Mouse (Mus musculus): Measurements from ENCODE around the gene Arl6ip5.

Arl6ip5 gene

DNA sequence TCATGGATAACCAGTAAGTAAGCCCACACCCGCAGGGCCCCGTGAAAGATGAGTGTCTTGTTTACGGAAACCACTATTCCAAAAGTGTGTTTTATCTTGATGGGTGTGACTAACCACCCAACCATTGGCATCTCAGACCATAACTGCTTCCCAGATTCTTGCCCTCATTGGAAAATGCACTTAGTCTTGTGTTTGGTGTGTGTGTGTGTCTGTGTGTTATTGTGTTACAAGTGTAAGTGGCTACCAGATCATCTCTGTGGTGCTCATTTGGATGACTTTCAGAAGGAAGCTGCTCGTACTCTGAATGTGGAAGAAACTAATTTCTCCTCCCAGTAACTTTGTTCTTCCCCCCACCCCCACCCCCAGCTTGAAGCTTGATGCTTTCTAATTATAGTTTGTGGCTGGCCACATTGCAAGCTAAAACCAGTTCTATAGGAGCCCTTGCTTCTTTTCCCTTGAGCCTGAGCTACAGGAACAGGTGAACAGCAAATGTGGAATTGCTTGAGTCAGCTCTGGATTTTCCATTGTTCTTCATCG lies 12.5 kb downstream of the Arl6ip5 start:
- in situ Hi-C loops (cut with MboI, MseI) = no loop called here

DNA sequence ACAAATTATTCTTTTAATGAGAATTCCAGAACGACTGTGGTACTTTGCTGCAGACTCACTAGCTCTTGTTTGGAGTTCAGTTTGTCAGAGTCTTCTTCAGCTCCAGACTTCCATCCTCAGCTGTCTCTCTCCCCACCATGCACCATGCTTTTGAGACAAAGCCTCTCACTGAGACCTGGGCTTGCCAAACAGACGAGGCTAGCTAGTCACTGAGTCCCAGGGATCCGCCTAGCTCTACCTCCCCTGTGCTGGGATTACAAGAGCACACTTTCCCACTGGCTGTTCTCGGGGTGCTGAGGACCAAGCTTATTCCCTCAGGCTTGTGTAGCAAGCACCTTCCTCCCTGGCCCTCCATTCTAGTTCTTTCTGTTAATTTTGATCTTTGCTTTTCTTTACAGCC lies 13.1 kb downstream of the Arl6ip5 start:
- in situ Hi-C loops (cut with MboI, MseI) = no loop called here

DNA sequence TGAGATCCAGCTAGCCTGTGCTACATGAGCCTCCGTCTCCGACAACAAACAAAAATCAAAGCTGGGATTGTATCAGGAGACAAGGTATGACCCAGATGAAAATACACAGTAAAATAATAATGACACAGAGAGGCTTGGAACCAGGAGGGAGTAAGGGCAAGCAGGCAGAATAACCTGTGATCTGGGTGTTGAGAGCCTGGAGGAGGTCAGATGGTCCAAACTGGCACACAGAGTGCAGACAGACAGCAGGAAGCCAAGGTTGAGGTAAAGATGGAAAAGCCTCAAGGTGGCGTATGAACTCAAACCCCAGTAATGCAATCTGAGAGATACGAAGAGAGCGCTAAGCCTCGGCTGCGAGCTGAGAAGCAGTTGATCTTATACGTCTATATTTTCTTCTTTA lies 14.0 kb downstream of the Arl6ip5 start:
- in situ Hi-C loops (cut with MboI, MseI) = no loop called here

DNA sequence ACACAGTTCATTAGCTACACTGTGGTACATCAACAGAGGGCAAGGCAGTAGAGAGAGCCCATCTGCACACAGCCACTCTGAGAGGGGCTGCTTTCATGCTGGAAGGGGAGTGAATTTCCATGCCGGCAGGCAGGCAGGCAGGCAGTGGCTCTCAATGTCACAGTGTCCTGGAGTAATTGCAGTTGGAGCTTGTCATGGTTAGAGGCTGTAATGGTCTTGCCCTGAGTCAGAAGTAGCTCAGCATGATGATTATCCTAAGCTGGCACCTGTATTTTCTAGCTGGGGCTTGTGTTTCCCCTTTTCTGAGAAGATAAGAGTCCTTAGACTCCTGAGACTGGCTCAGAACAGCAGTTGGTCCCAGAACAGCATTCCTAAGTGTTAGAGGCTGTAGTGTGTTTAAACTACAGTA lies 15.6 kb downstream of the Arl6ip5 start:
- in situ Hi-C loops (cut with MboI, MseI) = no loop called here

DNA sequence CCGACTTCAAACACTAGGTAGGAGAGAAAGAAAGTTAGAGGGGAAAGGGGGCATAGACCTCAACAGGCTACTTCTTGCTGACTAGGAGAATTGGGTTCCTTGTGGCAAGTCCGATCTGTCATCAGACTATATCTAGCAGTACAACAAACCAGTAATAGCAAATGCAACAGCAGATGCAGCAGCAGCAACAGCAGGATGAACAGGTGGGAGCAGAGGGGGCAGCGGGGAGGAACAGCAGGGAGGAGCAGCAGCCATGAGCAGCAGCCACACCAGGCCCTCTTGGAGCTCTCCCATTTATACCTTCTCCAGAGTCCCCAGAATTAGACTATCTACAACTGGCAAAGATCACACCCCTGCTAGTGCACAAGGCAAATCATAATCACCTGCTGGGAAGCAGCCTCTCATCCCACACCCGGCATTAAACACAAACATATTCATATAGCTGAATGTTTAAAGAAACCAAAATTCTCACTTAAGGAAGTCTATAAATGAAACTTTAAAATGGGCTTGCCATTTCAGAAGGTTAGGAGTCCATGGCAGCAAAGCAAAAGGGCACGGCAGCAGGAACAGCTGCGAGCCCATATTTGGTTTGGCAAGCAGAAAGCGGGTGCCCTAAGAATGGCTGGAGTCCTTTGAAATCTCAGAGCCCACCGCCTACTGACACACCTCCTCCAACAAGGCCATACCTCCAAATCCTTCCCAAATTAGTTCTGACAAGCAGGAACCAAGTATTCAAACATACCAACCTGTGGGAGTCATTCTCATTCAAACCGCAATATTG lies 16.8 kb downstream of the Arl6ip5 start:
- in situ Hi-C loops (cut with MboI, MseI) = no loop called here

DNA sequence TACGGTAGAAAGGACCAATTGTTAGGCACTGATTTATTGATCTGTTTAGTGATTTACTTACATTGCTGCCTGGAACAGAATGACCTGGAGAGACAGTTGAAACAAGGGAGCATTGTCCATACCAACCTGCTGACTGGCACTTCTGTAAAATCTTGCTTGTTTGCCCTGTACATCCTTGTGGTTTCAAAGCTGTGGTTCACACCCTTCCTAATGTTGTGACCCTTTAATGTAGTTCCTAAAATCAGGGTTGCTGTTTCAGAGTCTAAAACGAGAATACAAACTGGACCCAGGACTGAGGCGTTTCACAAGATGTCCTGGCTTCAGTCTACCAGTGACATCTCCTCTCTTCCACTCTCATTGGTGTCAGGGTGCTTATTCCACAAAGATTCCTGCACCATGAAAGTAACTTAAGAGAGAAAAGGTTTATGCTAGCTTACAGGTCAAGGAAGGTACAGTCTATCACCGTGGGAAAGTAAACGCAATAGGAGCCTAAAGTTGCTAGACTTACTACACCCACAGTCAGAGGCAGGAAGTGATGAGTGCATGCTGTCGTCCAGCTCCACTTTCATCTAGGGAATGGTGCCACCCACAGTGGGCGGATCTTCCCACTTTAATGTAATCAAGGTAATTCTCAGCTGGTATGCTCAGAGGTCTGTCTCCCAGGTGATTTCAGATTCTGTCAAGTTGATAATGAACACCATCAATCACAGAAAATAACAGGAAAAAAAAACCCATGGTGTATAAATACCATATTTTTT lies 24.6 kb downstream of the Arl6ip5 start:
- in situ Hi-C loops (cut with MboI, MseI) = no loop called here

DNA sequence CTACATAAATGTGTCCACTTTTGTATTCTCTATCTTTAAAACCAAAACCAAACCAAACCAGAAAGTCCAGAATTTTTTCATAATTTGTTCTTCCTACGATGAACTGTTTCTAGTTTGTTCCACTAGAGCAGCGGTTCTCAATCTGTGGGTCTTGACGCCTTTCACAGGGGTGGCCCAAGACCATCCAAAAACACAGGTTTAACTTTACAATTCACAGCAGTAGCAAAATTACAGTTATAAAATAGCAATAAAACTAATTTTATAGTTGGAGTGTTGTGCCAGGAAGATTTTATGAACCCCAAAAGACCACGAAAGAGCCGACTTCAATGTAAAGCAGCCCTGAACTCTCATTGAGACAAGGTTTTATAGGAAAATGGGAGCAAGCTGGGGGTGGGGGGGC lies 25.6 kb downstream of the Arl6ip5 start:
- in situ Hi-C loops (cut with MboI, MseI) = no loop called here

DNA sequence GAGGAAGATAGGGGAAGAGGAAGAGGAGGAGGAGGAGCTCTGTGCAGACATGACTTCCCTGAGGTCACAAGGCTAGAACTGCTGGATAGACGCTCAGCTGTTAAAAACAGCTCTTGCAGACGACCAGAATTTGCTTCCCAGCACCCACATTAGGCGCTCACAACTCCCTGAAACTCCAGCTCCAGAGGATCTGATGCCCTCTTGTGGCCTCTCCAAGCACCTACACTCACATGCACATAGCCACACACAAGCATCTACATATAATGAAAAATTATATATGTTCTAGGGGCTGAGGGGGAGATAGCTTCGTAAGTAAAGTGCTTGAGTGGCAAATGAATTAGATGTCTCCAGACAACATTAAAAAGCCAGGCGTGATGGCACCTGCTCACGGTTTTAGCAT lies 28.9 kb downstream of the Arl6ip5 start:
- in situ Hi-C loops (cut with MboI, MseI) = no loop called here

DNA sequence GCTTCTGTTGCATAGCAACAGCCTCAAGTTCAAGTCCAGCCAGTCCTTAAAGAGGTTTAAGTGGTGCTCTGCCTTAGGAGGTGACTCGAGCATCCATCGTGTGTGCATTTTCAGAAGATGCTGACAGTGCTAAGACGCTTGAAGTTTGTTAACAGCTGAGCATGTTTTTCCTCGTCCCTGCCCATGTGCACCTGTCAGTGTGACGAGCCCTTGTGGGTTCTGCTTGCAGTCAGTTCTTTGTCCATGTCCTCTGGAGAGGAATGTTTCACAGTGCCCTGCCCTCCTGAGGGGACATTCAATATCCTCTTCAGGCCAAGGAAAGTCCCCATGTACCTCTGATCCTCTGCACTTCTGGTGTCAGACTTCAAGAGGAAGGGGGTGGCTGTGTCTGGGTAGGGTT lies 29.6 kb downstream of the Arl6ip5 start:
- in situ Hi-C loops (cut with MboI, MseI) = no loop called here

DNA sequence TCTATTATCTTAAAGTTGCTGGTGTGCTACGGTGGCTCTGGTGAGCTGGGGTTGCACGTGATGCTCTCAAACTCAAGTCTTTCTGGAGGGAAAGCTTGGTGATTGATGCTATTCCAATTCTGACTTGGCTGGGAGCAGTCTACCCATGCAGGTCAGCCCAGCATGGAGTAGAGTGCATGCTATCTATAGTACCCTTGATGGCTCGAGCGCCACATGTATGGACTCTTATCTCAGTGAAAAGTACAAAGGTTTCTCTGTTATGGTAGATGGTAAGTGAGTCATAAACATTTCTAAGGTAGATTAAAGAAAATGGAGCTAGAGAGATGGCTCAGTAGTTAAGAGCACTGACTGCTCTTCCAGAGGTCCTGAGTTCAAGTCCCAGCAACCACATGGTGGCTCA lies 32.0 kb downstream of the Arl6ip5 start:
- in situ Hi-C loops (cut with MboI, MseI) = no loop called here

DNA sequence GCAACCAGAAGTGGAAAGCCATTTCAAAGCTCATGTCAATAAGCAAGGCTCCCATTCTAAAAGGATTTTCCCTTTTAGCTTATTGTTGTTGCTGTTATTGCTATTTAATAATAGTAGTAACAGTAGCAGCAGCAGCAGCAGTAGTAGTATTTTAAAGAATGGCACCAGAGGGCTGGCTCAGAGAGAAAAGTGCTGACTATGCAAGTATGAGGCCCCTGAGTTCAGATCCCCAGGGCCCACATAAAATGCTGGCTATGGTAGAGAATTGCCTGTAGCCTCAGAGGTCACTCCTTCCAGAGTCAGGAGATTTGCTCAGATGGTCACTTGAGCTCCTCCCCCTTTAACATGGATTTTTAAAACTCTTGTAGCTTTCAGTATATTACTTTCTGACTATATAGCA lies 34.7 kb downstream of the Arl6ip5 start:
- in situ Hi-C loops (cut with MboI, MseI) = no loop called here

DNA sequence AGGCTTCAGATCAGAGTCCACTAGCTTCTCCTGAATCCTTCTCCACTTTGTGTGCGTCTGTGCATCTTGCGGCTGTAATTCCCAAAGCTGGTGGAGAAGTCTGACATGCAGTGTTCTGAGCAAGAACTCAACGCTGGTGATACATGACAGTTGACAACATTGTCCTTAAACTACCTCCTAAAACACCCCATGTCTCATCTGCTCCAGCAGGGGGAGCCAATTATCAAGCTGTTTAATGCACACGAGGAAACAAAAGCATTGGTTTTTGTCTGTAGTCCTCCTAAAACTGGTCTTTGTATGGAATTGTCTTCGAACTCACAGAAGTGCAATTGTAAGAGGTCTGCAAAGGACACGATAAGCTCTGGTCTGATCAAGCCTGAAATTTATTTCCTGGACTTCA lies 40.5 kb downstream of the Arl6ip5 start:
- in situ Hi-C loops (cut with MboI, MseI) = loop anchor here (10.0 to 25.0 kb wide), 3 partner anchors 264 to 761 kb away; no protein-coding TSS in a partner anchor

DNA sequence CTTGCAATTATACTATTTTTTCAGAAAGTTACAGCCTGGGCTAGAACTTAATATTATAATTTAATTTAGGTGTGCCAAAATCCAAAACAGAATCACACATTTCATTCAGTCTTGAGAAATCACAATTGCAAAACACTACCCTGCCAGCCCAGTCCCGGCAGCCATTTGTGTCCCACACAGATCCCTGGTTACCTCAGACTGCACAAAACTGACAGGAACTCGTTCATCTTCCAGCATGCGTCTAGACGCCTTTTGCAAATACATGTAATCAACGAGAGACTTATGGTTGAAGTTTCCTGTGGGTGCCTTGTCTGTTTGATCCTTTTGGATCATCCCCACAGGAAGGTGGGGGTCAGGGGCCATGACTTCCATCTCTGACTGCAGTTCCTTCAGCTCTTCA lies 41.6 kb downstream of the Arl6ip5 start:
- in situ Hi-C loops (cut with MboI, MseI) = loop anchor here (10.0 to 25.0 kb wide), 3 partner anchors 263 to 760 kb away; no protein-coding TSS in a partner anchor

DNA sequence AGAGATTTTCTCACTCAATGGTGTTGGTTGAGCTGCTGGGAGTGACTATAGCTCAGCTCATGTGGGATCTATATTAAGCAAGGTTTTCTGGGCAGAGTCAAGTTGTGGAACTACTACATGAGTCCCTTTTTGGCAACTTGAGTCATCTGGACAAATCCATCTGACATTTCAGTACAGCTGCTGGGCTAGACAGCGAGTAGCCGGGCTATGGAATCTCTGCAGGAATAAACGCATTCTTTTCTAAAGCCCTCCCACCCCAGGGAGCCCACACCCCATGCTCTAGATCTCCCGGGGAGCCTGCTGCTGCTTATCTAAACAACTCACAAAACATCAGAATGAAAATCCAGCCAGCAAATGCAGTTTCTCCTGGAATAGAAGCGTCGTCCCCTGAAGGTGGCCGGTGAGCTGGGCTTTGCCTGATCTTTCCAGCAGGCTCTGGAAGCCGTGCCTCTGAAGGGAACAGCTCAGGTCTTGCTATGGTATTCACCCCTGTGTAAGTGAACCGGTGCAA lies 42.3 kb downstream of the Arl6ip5 start, which contains the start of gene Lmod3:
Lmod3 (minus strand) TSS at position 49 of the 511 bp plus-strand sequence.
- in situ Hi-C loops (cut with MboI, MseI) = loop anchor here (10.0 to 25.0 kb wide), 3 partner anchors 262 to 760 kb away; no protein-coding TSS in a partner anchor

DNA sequence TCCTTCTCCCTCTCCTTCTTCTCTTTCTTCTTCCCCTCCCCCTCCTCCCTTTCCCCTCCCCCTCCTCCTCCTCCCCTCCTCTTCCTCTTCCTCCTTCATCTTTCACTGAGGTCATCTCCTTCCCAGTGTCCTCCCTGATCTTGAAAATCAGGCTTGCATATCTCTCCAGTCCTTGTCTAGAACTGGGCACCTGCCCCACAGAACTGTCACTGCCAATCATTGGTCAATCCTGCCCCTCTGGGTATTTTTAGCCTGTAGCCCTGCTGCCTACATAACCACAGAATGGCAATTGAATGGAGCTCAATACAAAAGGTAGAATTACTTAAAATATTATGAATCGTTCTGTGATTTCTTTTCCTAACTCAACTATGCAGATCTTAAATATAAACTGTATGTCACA lies 48.0 kb downstream of the Arl6ip5 start:
- in situ Hi-C loops (cut with MboI, MseI) = loop anchor here (10.0 to 25.0 kb wide), 3 partner anchors 256 to 754 kb away; no protein-coding TSS in a partner anchor

DNA sequence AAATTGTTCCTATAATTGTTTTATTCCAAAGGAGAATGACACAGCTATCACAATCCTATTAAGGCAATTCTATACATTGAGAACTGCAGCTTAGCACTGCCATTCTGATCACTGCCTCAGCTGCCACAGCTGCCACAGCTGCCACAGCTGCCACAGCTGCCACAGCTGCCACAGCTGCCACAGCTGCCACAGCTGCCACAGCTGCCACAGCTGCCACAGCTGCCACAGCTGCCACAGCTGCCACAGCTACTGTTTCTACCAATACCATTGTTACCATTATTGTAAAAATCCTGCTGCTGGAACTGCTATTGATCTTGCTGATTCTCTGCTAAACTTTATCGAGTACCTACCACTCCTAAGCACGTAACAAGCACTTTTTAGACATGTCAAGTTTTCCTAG lies 49.4 kb downstream of the Arl6ip5 start:
- in situ Hi-C loops (cut with MboI, MseI) = loop anchor here (10.0 to 25.0 kb wide), 4 partner anchors 255 to 1765 kb away; no protein-coding TSS in a partner anchor

DNA sequence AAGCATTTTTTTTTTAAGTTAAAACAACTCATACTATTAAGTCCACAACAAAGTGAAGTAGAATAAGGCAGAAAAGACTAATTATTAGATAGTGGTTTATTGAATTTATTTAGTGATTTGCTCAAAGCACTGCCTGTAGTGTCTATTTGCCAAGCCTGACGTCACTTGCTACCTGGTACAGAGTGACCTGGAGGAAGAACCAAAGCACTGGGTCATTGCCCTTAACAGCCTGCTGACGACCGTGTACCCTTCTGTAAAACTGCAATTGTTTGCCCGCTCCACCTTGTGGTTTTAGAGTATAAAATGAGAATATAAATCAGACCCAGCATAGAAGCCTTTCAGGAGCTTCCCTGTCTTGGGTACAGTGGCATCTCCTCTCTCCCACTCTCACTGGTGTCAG lies 51.7 kb downstream of the Arl6ip5 start:
- in situ Hi-C loops (cut with MboI, MseI) = loop anchor here (10.0 to 25.0 kb wide), 3 partner anchors 475 to 1767 kb away; no protein-coding TSS in a partner anchor

DNA sequence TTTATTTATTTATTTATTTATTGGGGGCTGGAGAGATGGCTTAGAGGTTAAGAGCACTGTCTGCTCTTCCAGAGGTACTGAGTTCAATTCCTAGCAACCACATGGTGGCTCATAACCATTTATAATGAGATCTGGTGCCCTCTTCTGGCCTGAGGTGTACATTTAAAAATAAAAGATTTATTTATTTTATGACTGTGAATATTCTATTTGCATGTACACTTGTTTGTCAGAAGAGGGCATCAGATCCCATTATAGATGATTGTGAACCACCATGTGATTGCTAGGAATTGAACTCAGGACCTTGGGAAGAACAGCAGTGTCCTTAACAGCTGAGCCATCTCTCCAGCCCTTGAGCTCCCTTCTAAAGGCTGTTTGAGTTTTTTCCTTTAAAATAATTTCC lies 53.3 kb downstream of the Arl6ip5 start:
- in situ Hi-C loops (cut with MboI, MseI) = loop anchor here (10.0 to 25.0 kb wide), 3 partner anchors 474 to 1769 kb away; no protein-coding TSS in a partner anchor

DNA sequence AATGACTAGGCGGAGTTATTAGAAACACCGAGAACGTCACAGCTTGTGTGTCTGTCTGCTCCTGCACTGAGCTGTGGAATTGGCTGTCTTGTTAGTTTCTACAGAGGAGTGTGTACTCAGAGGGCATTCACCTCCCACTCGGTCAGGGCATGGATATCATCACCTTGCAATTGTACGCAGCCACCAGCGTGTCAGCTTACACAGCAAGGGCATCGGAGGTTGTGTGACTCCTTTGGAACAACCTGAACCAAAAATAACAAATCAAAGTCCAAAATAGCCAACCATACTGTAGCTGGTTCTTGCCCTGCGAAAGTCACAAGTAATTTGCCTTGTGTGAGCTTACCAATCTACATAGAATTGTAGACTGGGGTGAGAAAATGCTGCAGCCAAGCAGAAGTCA lies 54.8 kb downstream of the Arl6ip5 start:
- in situ Hi-C loops (cut with MboI, MseI) = loop anchor here (5.0 to 25.0 kb wide), 4 partner anchors 142 to 1770 kb away; no protein-coding TSS in a partner anchor

DNA sequence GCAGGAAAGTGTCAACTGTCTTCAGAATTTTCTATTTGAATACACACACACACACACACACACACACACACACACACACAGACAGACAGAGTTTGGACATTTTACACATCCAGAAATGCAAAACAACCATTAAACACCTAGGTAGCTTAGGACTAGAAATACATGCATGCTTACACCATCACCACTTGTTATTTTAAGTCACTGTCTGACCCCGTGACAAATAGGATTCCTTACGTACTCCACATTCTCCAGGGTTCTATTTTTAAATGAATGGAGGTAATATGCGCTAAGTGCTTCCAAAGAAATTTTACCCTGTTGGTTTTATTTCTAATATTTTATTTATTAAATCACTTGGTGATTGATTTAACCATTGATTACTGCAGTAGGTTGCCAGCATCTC lies 55.2 kb downstream of the Arl6ip5 start:
- in situ Hi-C loops (cut with MboI, MseI) = loop anchor here (5.0 to 25.0 kb wide), 4 partner anchors 142 to 1771 kb away; no protein-coding TSS in a partner anchor

DNA sequence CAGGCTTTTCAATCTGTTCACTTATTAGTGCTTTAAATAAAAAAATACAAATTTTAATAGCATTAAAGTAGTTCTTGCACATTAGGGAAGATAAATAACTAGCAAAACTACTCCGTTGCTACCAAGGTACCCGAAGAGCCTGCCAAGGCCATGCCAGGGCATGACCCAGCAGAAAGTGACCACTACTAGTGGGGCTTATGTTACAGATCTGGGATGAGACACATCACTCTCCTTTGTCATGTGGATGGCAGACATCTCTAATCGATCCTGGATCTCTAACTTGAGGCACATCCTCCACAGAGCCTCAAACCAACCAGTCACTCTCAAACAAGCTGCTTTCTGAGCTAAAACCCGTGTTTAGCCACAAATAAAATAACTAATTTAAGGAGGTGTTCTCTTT lies 56.2 kb downstream of the Arl6ip5 start:
- in situ Hi-C loops (cut with MboI, MseI) = loop anchor here (5.0 to 25.0 kb wide), 4 partner anchors 141 to 1772 kb away; no protein-coding TSS in a partner anchor

DNA sequence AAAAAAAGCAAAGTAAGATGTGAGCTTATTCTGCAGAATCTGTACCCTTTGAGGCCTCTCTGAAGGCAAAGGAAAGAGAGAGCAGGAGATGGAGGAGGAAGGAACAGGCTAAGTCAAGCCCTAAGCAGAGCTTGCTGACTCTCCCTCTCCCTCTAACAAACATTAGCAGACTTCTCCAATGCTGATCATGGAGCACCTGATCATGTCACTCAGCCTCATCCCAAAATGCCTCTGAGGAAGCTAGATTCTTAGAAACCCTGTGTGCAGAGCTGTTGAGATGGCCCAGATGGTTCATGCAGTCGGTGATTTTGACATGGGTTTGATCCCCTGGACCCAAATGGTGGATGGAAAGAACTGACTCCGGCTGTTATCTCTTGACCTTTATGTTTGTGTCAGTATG lies 56.6 kb downstream of the Arl6ip5 start:
- in situ Hi-C loops (cut with MboI, MseI) = loop anchor here (5.0 to 25.0 kb wide), 4 partner anchors 140 to 1772 kb away; no protein-coding TSS in a partner anchor

All from T-helper 2 cell (primary cell).